8 mouse cellular contexts compared by ENCODE assay signal in genomic region chr8:104442299-104443124, GRCm38 (mm10). TPM values are rescaled to one million over a fixed set of nuclear protein-coding genes. Genes with fewer than 3 reads are reported as not detected.
A peak's percentile ranks its signal among the peaks of the same experiment; 100 is the strongest.
DNase-seq lines count a peak whose midpoint lies in the region; ATAC-seq and TF ChIP-seq lines count a peak whose summit lies in the region.

Gene Dync1li2, minus strand, starts transcription at chr8:104443047.

- peaks cover 10% of the 10 kb centered on the region; the same call in 1 of the 2 replicates for H3K79me2 ChIP-seq in CH12.LX (replicated peaks; ENCODE audit: control insufficient read depth, extremely low read depth, insufficient read depth, poor library complexity, severe bottlenecking)

- WGBS in forebrain, embryonic 12.5 days: under 1% methylated on average over 75 of the region's 75 CpGs
- WGBS in heart, postnatal 0 days: under 1% methylated on average over 72 of the region's 75 CpGs
- WGBS in liver, postnatal 0 days (ENCODE audit: insufficient replicate concordance): 2% methylated on average over 74 of the region's 75 CpGs
- under 1% methylated on average over 74 of the region's 75 CpGs for WGBS in neural tube, embryonic 14.5 days

- peak within 1 kb of the TSS; percentile 68 for H3K4me2 ChIP-seq in CH12.LX (ENCODE audit: insufficient read depth, low read depth, poor library complexity, severe bottlenecking)
- H3K4me2 ChIP-seq in forebrain, embryonic 12.5 days: peak within 1 kb of the TSS; percentile 90
- peak within 1 kb of the TSS; percentile 82 for H3K4me2 ChIP-seq in heart, postnatal 0 days (ENCODE audit: low read depth, low read length)
- H3K4me2 ChIP-seq in liver, postnatal 0 days (ENCODE audit: low read depth, low read length): peak within 1 kb of the TSS; percentile 94
- peak within 1 kb of the TSS; percentile 90 for H3K4me2 ChIP-seq in neural tube, embryonic 14.5 days (ENCODE audit: low read depth, low read length)

- TF ChIP-seq CTCF in CH12.LX (conservative IDR thresholded peaks at IDR 0.05 in 1 of 2, IDR thresholded peaks at IDR 0.05 in 1 of 2; ENCODE audit: low read depth in 2 of 2, low read length in 2 of 2): peak; percentile 27 to 85; a peak in 3 of 4 replicates
- peak; percentile 78 for TF ChIP-seq CTCF in heart, postnatal 0 days (IDR thresholded peaks at IDR 0.05; ENCODE audit: low read depth)
- peak; percentile 95 for TF ChIP-seq CTCF in liver, postnatal 0 days (IDR thresholded peaks at IDR 0.05; ENCODE audit: low read depth)

- dilution Hi-C loops in CH12.LX (cut with MboI; ENCODE audit: extremely low pct_ligation_motif_present, extremely low pct_unique_long_range_greater_than_20kb, low sequenced_read_pairs): no loop called here

- H3K9ac ChIP-seq in CH12.LX (ENCODE audit: insufficient read depth, low read depth): peak within 1 kb of the TSS; percentile 67
- peak within 1 kb of the TSS; percentile 95 for H3K9ac ChIP-seq in forebrain, embryonic 12.5 days
- H3K9ac ChIP-seq in heart, postnatal 0 days (replicated peaks; ENCODE audit: low read depth, low read length): peak within 1 kb of the TSS; percentile 84
- H3K9ac ChIP-seq in liver, postnatal 0 days (replicated peaks): peak within 1 kb of the TSS; percentile 96
- peak within 1 kb of the TSS; percentile 97 for H3K9ac ChIP-seq in neural tube, embryonic 14.5 days (replicated peaks; ENCODE audit: low read depth, low read length)

- TF ChIP-seq EP300 in CH12.LX (IDR thresholded peaks at IDR 0.05; ENCODE audit: low read length): no peak
- TF ChIP-seq EP300 in heart, postnatal 0 days (IDR thresholded peaks at IDR 0.05; ENCODE audit: low read depth): peak; percentile 93
- TF ChIP-seq EP300 in liver, postnatal 0 days (IDR thresholded peaks at IDR 0.05; ENCODE audit: low read depth): no peak

- peak; percentile 73; the same call in 1 of the 2 replicates for TF ChIP-seq POLR2A in CH12.LX (IDR thresholded peaks at IDR 0.05; ENCODE audit: low read depth, low read length)

- DNase-seq in CH12.LX (ENCODE audit: extremely low read depth): peak; percentile 82
- peak; percentile 79 for DNase-seq in c-Kit-positive CD71-positive TER-119-negative erythroid progenitor cells, embryonic 14.5 days (ENCODE audit: low read depth)
- DNase-seq in heart, postnatal 0 days (ENCODE audit: low spot score): peak; percentile 82
- DNase-seq in kidney, postnatal 4 days: peak; percentile 96 to 97
- DNase-seq in liver, postnatal 0 days: peak; percentile 96
- DNase-seq in testis, postnatal 10 days (ENCODE audit: low spot score): peak; percentile 97

- in situ Hi-C loops in CH12.LX (cut with MboI; ENCODE audit: low pct_ligation_motif_present, low pct_unique_long_range_greater_than_20kb, low sequenced_read_pairs): no loop called here

- no peaks in the 10 kb centered on the region for H3K27me3 ChIP-seq in CH12.LX (replicated peaks)
- H3K27me3 ChIP-seq in forebrain, embryonic 12.5 days: no peaks in the 10 kb centered on the region
- no peaks in the 10 kb centered on the region for H3K27me3 ChIP-seq in heart, postnatal 0 days (ENCODE audit: control insufficient read depth, insufficient read depth, low read length)
- H3K27me3 ChIP-seq in liver, postnatal 0 days (ENCODE audit: insufficient read depth, low read length): no peaks in the 10 kb centered on the region
- no peaks in the 10 kb centered on the region for H3K27me3 ChIP-seq in neural tube, embryonic 14.5 days (ENCODE audit: control insufficient read depth, insufficient read depth, low read length)

- peak; percentile 56 for TF ChIP-seq RAD21 in CH12.LX (IDR thresholded peaks at IDR 0.05; ENCODE audit: low read depth, low read length)

- peaks cover 21 to 34% of the 10 kb centered on the region in 2 experiments for H3K36me3 ChIP-seq in CH12.LX (replicated peaks in 1 of 2; ENCODE audit: control insufficient read depth in 1 of 2, insufficient read depth in 1 of 2, low read length in 1 of 2)
- H3K36me3 ChIP-seq in forebrain, embryonic 12.5 days (replicated peaks): peaks cover 32% of the 10 kb centered on the region
- H3K36me3 ChIP-seq in heart, postnatal 0 days (replicated peaks; ENCODE audit: control insufficient read depth, insufficient read depth, low read length): peaks cover 28% of the 10 kb centered on the region
- H3K36me3 ChIP-seq in liver, postnatal 0 days (replicated peaks; ENCODE audit: insufficient read depth, low read length): peaks cover 26% of the 10 kb centered on the region
- H3K36me3 ChIP-seq in neural tube, embryonic 14.5 days (ENCODE audit: control insufficient read depth, insufficient read depth, low read length): peaks cover 20% of the 10 kb centered on the region

- peaks cover 17 to 35% of the 10 kb centered on the region in 2 experiments for H3K4me1 ChIP-seq in CH12.LX (ENCODE audit: control insufficient read depth in 1 of 2, insufficient read depth in 2 of 2)
- peaks cover 17% of the 10 kb centered on the region for H3K4me1 ChIP-seq in forebrain, embryonic 12.5 days
- H3K4me1 ChIP-seq in heart, postnatal 0 days (ENCODE audit: control insufficient read depth, insufficient read depth): peaks cover 12% of the 10 kb centered on the region
- peaks cover 16% of the 10 kb centered on the region for H3K4me1 ChIP-seq in liver, postnatal 0 days (ENCODE audit: insufficient read depth)
- H3K4me1 ChIP-seq in neural tube, embryonic 14.5 days (ENCODE audit: control insufficient read depth, insufficient read depth, low read length): peaks cover 11% of the 10 kb centered on the region

- peak within 1 kb of the TSS; percentile 83 to 100 (median 85) for H3K4me3 ChIP-seq in CH12.LX (replicated peaks in 1 of 3; ENCODE audit: low read depth in 2 of 3, low read length in 2 of 3, poor library complexity in 1 of 3)
- peak within 1 kb of the TSS; percentile 91 for H3K4me3 ChIP-seq in forebrain, embryonic 12.5 days (replicated peaks)
- H3K4me3 ChIP-seq in heart, postnatal 0 days (ENCODE audit: low read depth, low read length): peak within 1 kb of the TSS; percentile 71
- peak within 1 kb of the TSS; percentile 100 for H3K4me3 ChIP-seq in liver, postnatal 0 days (ENCODE audit: low read depth, low read length)
- H3K4me3 ChIP-seq in neural tube, embryonic 14.5 days (ENCODE audit: low read depth, low read length): peak within 1 kb of the TSS; percentile 97

- no peaks in the 10 kb centered on the region for H3K9me3 ChIP-seq in CH12.LX (replicated peaks; ENCODE audit: low read length)
- no peaks in the 10 kb centered on the region for H3K9me3 ChIP-seq in forebrain, embryonic 12.5 days
- no peaks in the 10 kb centered on the region for H3K9me3 ChIP-seq in heart, postnatal 0 days (replicated peaks; ENCODE audit: control insufficient read depth, low read length)
- H3K9me3 ChIP-seq in liver, postnatal 0 days (ENCODE audit: low read length): no peaks in the 10 kb centered on the region
- no peaks in the 10 kb centered on the region for H3K9me3 ChIP-seq in neural tube, embryonic 14.5 days (ENCODE audit: control insufficient read depth, low read length)

- peak within 1 kb of the TSS; percentile 10; the same call in 1 of the 2 replicates for H3K27ac ChIP-seq in CH12.LX (ENCODE audit: insufficient read depth, low read depth)
- H3K27ac ChIP-seq in forebrain, embryonic 12.5 days: peak within 1 kb of the TSS; percentile 91
- peak within 1 kb of the TSS; percentile 93 for H3K27ac ChIP-seq in heart, postnatal 0 days (ENCODE audit: low read depth)
- peak within 1 kb of the TSS; percentile 92 for H3K27ac ChIP-seq in liver, postnatal 0 days (ENCODE audit: low read depth)
- H3K27ac ChIP-seq in neural tube, embryonic 14.5 days (ENCODE audit: low read depth, low read length): peak within 1 kb of the TSS; percentile 92

- ATAC-seq in forebrain, embryonic 12.5 days (ENCODE audit: low FRiP score): peak; percentile 90
- ATAC-seq in heart, postnatal 0 days (ENCODE audit: insufficient read depth, low read depth): peak; percentile 89
- peak; percentile 93 for ATAC-seq in liver, postnatal 0 days
- peak; percentile 92 for ATAC-seq in neural tube, embryonic 14.5 days (ENCODE audit: low read depth)

TF ChIP-seq in CH12.LX, 34 proteins besides CTCF, POLR2A, EP300 and RAD21 (continues in another document):
- TF ChIP-seq MEF2A (IDR thresholded peaks at IDR 0.05; ENCODE audit: borderline replicate concordance, low read depth, low read length) (peak; percentile 44; the same call in 1 of the 2 replicates), IRF4 (IDR thresholded peaks at IDR 0.05; ENCODE audit: low read depth, low read length) (peak; percentile 59; the same call in 1 of the 2 replicates), CHD1 (IDR thresholded peaks at IDR 0.05; ENCODE audit: low read depth, low read length) (0 out of 2 replicates have a peak, but pooled peaks have one; percentile 19), MXI1 (IDR thresholded peaks at IDR 0.05; ENCODE audit: low read depth, low read length) (peak; percentile 57), MAZ (IDR thresholded peaks at IDR 0.05; ENCODE audit: low read depth, low read length) (no peak), NRF1 (IDR thresholded peaks at IDR 0.05; ENCODE audit: low read depth, low read length) (peak; percentile 53), ELF1 (IDR thresholded peaks at IDR 0.05; ENCODE audit: low read depth, low read length) (peak; percentile 61), JUN (IDR thresholded peaks at IDR 0.05; ENCODE audit: insufficient read depth, low read depth, low read length) (no peak), KAT2A (IDR thresholded peaks at IDR 0.05; ENCODE audit: insufficient replicate concordance, low read length) (peak; percentile 69; the same call in 1 of the 2 replicates), SIN3A (IDR thresholded peaks at IDR 0.05; ENCODE audit: low read length) (peak; percentile 74; the same call in 1 of the 2 replicates), UBTF (IDR thresholded peaks at IDR 0.05; ENCODE audit: low read depth, low read length) (peak; percentile 60; the same call in 1 of the 2 replicates), ETS1 (conservative IDR thresholded peaks at IDR 0.05; ENCODE audit: low read depth, low read length) (no peak), TCF12 (IDR thresholded peaks at IDR 0.05; ENCODE audit: low read depth, low read length) (peak; percentile 87), SMC3 (IDR thresholded peaks at IDR 0.05; ENCODE audit: low read depth, low read length) (peak; percentile 69), ZC3H11A (IDR thresholded peaks at IDR 0.05; ENCODE audit: low read depth, low read length) (no peak), HCFC1 (IDR thresholded peaks at IDR 0.05; ENCODE audit: low read depth, low read length) (peak; percentile 85), MAX (IDR thresholded peaks at IDR 0.05; ENCODE audit: low read length) (peak; percentile 99)

RNA-seq across cellular contexts. Expression of gene Dync1li2, which starts in this region (rescaled TPM):
- total RNA-seq in CH12.LX (2012; rRNA removed) (12.7 and 15.8 TPM in 2 replicates), CH12.LX (2014; rRNA removed) (14.3 and 17.7 TPM in 2 replicates)
- 22.8 and 30.4 TPM in 2 replicates for polyA plus RNA-seq in CH12.LX (2012; ENCODE audit: insufficient read length, low read depth)
- polyA plus RNA-seq in forebrain, embryonic 12.5 days (2016; fragmentation: Nextera tagmentation; extraction: Ambion mirVana): 129 and 136 TPM in 2 replicates
- total RNA-seq in heart, postnatal 0 days (2014; rRNA removed; ENCODE audit: low replicate concordance): 11.0 and 20.2 TPM in 2 replicates
- 36.5 and 38.8 TPM in 2 replicates for polyA plus RNA-seq in heart, postnatal 0 days (2015; fragmentation: Nextera tagmentation; extraction: Ambion mirVana)
- 7.7 and 8.4 TPM in 2 replicates for polyA plus RNA-seq in liver, postnatal 0 days (2015; fragmentation: Nextera tagmentation; extraction: Ambion mirVana)
- 84.9 and 113 TPM in 2 replicates for polyA plus RNA-seq in neural tube, embryonic 14.5 days (2014; fragmentation: Nextera tagmentation; extraction: Ambion mirVana)

Comparison
In these comparisons a context has a peak if more than half of its experiments do, and no peak if none do; other contexts are left out.
1. Peak in every context shown above with its lines: DNase-seq, ATAC-seq, H3K4me3 ChIP-seq and H3K27ac ChIP-seq.
2. H3K27ac ChIP-seq: peak in every context shown above with its lines; median percentile 93 in heart, postnatal 0 days; 92 in liver, postnatal 0 days; 92 in neural tube, embryonic 14.5 days; 91 in forebrain, embryonic 12.5 days; 10 in CH12.LX.